Mouse (Mus musculus): Measurements from ENCODE around the gene Amotl1.
A peak's percentile ranks its signal among the peaks of the same experiment; 100 is the strongest.

Gene Amotl1

GRCm38 (mm10) chr9:14547584-14548365 is 97.1 kb downstream of the Amotl1 start:
- DNase-seq (ENCODE audit: low spot score): no peak

DNA sequence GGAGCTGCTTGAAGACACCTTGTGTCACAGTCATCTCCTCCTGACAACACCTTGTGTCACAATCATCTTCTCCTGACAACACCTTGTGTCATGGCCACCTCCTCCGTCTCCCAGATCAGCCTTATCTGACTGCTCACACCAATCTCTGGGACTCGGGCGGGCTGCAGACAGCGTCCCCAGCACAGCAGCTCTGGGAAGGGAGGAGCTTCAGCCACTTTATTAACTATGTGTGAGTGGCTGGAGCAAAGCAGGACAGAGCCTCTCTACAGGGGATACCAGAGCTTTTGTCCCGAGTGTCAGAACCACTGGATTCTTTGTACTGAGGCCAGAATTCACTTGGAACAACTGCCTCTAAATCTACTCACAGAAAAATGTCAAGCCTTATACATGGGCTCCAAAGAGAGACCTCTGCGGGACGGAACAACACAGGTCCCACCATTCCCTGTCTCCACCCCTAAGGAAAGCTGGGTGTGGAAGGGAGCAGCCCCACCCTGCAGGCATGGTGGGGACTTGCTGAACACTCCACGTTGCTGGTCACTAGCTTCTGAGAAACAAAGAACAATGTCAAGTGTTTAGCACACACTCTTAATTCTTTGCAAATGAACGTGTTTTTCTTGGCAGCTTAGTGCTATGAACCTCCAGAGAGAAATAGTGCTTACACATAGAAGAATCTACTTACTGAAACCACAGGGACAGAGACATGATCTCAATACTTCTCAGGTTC is 100.7 kb downstream of the Amotl1 start:
- peak; percentile 79 for DNase-seq (ENCODE audit: low spot score)

- DNase-seq (ENCODE audit: low spot score): no peak
Observed at GRCm38 (mm10) chr9:14534833-14535456, 109.9 kb downstream of the Amotl1 start.

DNA sequence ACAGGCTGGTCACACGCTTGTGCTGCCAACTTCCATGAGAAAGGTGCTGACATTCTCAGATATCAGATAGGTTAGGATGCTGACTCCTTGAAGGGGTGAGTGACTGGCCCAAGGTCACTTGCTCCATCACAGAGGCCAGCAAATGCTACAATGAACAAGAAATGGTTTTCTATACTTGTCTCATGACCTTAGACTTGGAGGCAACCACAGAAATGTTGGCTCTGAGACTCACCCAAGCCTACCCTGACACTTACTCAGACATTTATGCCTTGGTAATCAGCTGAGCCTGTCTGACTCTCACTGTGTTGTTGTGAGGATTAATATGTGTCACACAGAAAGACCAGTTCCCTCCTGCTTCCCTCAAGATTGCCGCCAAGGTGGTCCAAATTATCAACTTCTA is 111.2 kb downstream of the Amotl1 start:
- no peak for DNase-seq (ENCODE audit: low spot score)

DNA sequence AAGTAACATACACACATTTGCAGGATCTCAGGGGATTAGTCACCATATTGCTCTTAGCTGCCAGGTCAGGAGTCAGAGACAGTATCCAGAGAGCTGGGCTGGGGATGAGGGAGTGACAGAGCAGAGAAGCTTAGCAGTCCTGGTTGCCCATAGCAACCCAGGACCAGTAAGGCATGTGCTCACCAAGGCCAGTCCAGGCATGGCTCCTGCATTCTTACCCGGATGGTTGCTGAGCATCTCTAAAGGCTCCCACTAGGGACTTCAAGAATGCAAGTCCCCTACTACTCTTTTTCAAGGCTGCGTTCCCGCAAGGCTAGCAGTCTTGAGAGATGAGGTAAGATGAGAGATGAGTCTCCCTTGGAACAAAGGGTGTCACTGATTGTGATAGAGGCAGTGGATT is 112.6 kb downstream of the Amotl1 start:
- no peak for DNase-seq (ENCODE audit: low spot score)

GRCm38 (mm10) chr9:14530004-14530403 is 114.9 kb downstream of the Amotl1 start:
- no peak for DNase-seq (ENCODE audit: low spot score)

GRCm38 (mm10) chr9:14523408-14524043 is 121.3 kb downstream of the Amotl1 start:
- peak; percentile 87 for DNase-seq (ENCODE audit: low spot score)

DNA sequence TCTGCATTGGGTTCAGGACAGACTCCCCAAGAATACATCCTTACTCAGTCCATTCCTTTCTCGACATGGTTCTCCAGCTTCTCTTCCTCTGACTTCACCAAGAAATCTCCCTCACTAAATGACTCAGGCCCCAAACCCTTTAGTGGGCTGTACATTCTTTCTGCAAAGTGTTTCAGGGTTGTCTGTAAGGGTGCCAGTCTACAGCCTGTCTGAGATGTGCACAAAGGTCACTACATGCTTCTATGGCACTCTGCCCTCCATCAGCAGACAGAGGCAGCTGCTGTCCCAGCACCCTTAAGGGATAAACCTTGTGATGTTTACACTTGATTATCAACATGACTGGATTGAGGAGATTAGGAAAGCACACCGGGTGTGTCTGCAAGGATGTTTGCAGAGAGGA is 123.2 kb downstream of the Amotl1 start:
- no peak for DNase-seq (ENCODE audit: low spot score)

- peak; percentile 19 for DNase-seq (ENCODE audit: low spot score)
Observed at GRCm38 (mm10) chr9:14520971-14521670, 123.7 kb downstream of the Amotl1 start.

- DNase-seq (ENCODE audit: low spot score): no peak
Observed at GRCm38 (mm10) chr9:14518105-14518504, 126.8 kb downstream of the Amotl1 start.

DNA sequence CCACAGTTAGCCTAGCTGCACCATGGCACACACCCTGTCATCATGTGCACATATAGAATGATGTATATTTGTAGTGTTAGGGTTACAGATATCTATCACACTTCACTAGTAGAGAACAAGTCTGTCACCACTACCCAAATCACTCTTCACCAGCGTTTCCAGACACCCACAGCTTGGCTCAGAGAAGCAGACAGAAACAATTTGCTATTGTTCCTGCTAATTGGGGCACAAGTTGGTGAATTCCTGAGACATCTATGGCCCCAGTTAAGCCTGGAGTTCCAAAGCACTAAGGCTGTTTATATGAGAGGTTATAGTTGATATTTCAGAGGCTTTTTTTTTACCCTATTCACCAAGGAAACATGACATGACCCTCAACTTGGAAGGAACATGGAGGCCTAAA is 127.6 kb downstream of the Amotl1 start:
- DNase-seq (ENCODE audit: low spot score): no peak

GRCm38 (mm10) chr9:14512633-14513445 is 132.0 kb downstream of the Amotl1 start:
- DNase-seq (ENCODE audit: low spot score): peak; percentile 37

DNA sequence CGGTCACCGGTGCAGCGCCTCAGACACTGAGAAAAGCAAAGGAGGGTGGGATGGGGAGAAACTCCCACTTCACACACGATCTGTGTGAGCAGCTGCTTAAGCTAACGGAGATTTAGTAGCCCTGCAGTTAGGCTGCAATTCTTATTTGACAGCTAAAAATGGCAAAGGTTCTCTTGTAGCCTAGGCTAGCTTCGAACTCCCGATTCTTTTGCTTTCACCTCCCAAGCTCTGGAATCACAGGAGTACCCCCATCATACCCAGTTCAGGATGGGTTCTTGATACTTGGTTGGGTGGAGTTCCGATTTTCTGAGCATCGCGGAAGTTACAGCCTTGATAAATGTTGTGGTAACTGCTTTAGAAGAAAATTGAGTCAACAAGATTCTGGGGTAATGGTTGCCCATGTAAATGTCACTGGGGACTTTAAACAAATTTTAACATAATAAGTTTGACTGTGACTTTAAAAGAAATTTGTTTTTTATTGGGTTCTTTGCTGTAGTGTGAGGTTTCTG is 143.9 kb downstream of the Amotl1 start:
- DNase-seq (ENCODE audit: low spot score): no peak

DNA sequence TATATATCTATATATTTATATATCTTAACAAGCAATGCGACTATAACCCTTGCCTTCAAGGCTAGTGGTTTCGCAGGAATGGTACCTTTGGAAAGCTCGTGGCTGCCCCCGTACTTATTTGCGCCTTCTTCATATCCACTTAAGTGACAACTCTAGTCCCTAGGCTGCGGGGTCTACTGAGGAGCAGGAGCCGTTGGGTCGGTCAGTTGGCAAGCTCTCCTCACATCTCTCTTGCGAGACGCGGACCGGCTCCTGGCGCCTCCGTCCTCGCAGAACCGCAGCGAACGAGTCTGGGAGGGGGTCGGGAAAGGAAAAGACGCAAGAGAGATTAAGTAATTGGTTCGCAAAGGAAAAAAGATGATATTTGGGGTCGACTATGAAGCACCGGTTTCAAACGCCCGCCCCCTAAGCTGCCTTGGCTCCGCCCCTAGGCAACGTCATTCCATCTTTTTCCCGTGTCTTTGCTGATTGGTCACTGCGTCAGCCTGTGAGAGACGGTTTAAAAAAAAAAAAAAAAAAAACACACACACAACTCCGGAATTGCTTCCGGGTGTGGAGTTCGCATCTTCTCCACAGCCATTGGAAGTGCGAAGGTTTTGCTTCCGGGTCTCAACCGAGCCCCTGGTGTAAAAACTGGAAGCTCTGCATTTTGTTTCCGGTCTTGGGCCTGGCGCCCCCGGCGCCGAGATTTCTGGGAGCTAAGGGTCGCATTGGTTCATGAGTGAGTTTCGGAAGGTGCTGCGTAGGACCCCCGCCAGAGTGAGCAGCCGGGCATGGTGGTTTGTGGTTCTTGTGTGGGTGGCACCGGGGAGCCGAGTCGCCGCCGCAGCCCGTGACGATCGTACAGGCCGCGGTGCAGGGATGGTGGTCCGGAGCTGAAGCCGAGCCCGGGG is 144.6 kb downstream of the Amotl1 start, which contains the start of the genes Kdm4d and Cwc15:
TSS of gene Kdm4d (minus strand) at position 460 of the 893 bp plus-strand sequence.
TSS of gene Cwc15 (plus strand) at position 595 of the 893 bp plus-strand sequence.
- DNase-seq (ENCODE audit: low spot score): peak; percentile 97

GRCm38 (mm10) chr9:14498896-14499705 is 145.8 kb downstream of the Amotl1 start:
- no peak for DNase-seq (ENCODE audit: low spot score)
